Mouse (Mus musculus) midbrain, embryonic 10.5 days (tissue): ENCODE measurements at regions not wholly inside any gene's neighbourhood (a gene's known extent, or its start where the extent isn't known, plus 50 kb on each side); places are given as distances from the start of the nearest gene placed in this dataset.
"Not testable (repeated sequence)": the region's sequence is repeated elsewhere in the genome, so short reads cannot be mapped to it uniquely, and the experiment has no call there.

Experiments used
- DNase-seq: peaks from one replicate; pipeline ENCODE4 v3.0.0-alpha.2; 2017; ENCODE audit warnings: low spot score
- H3K27ac ChIP-seq: fragments of 300-500 bp; sonication (generic); replicated peaks from 2 replicates; pipeline ENCODE4 v1.5.1; 2016; ENCODE audit warnings: mild to moderate bottlenecking
- H3K27me3 ChIP-seq: fragments of 300-500 bp; sonication (generic); 2 replicates; pipeline ENCODE4 v1.6.1; 2016; ENCODE audit warnings: low read depth, mild to moderate bottlenecking; ENCODE audit not compliant: poor library complexity, severe bottlenecking
- H3K36me3 ChIP-seq: fragments of 300-500 bp; sonication (generic); 2 replicates; pipeline ENCODE4 v1.6.1; 2016; ENCODE audit warnings: mild to moderate bottlenecking, moderate library complexity
- H3K4me1 ChIP-seq: fragments of 300-500 bp; sonication (generic); 2 replicates; pipeline ENCODE4 v1.6.1; 2016
- H3K4me3 ChIP-seq: fragments of 300-500 bp; sonication (generic); 2 replicates; pipeline ENCODE4 v1.5.1; 2016; ENCODE audit warnings: mild to moderate bottlenecking, moderate library complexity
- H3K9me3 ChIP-seq: fragments of 300-500 bp; sonication (generic); replicated peaks from 2 replicates; pipeline ENCODE4 v1.6.1; 2016; ENCODE audit warnings: mild to moderate bottlenecking
- WGBS: fragments of 180-500 bp; shearing (Covaris S2); methylation state at CpG from one replicate; pipeline ENCODE4 v1.1.7; 2016; 5-methylcytosine and 5-hydroxymethylcytosine counted together

DNA sequence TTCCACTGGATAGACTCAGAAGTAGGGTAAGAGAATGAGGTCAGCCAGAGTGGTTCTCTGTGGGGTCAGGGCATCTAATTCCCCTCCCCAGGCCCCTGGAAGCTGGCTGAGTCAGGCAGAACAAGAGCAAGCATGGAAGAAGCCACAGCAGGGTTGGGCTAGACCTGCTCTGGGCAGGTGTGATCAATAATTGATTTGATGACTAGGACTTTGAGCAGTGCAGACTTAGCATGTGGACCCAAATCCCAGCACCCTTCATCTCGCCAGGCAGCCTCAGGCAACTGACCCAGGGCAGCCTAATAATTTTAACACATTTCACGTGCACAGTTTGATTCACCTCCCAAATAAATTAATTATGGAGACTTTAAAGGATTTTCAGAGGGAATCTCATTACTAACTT, 67.2 kb downstream of the Qdpr start:
- Histone ChIP-seq H3K36me3 (no peaks in the 10 kb centered on the region), H3K9me3 (no peaks in the 10 kb centered on the region), H3K4me1 (no peaks in the 10 kb centered on the region), H3K27me3 (no peaks in the 10 kb centered on the region), H3K27ac (no peak overlapping the region), H3K4me3 (no peak overlapping the region)
- 78% methylated on average over 2 of the region's 2 CpGs for WGBS
- DNase-seq = no peak

DNA sequence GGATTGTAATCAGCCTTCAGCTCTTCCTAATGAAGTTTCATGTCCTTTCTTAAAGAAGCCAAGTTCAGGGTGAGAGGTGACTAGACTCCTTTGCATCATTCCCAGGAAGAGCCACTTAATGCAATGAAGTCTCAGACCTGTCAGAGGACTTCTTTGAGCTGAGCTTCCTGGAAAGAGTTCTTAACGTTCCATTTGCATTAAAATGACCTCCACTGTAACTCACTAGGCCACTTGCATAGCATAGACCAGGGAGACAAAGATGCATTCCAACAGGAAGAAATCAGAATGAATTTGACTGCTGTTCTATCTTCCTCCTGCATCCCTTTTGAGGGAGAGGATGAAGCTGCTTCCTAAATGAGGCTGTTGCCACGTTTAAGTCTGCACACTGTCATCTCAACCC, 71.5 kb downstream of the Qdpr start:
- H3K4me3 ChIP-seq = no peak overlapping the region
- WGBS = 20% methylated on average over 2 of the region's 2 CpGs
- no peak overlapping the region for H3K27ac ChIP-seq
- H3K4me1 ChIP-seq = no peaks in the 10 kb centered on the region
- H3K27me3 ChIP-seq = no peaks in the 10 kb centered on the region
- no peaks in the 10 kb centered on the region for H3K9me3 ChIP-seq
- no peaks in the 10 kb centered on the region for H3K36me3 ChIP-seq
- no peak for DNase-seq

DNA sequence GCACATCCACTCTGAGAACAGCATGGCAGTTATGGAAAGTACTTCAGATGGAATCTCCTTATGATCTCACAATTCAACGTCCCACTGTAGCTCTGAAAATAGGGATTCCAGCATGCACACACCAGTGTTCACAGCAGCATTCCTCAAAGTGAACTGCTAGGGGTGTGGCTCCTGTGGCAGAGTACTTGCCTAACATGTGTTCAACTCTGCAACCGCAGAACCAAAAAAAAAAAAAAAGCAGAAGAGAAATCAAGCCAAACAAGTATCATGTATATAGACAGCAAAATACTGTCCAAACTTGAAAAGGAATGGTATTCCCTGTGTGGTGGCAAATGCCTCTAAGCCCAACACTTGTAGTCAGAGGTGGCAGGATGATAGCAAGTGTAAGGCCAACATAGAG, 77.0 kb downstream of the Qdpr start:
- Histone ChIP-seq H3K27ac (no peak overlapping the region), H3K9me3 (no peaks in the 10 kb centered on the region), H3K4me1 (no peaks in the 10 kb centered on the region), H3K36me3 (no peaks in the 10 kb centered on the region), H3K27me3 (no peaks in the 10 kb centered on the region), H3K4me3 (no peak overlapping the region)
- DNase-seq = no peak
- 86% methylated on average over 2 of the region's 2 CpGs for WGBS

DNA sequence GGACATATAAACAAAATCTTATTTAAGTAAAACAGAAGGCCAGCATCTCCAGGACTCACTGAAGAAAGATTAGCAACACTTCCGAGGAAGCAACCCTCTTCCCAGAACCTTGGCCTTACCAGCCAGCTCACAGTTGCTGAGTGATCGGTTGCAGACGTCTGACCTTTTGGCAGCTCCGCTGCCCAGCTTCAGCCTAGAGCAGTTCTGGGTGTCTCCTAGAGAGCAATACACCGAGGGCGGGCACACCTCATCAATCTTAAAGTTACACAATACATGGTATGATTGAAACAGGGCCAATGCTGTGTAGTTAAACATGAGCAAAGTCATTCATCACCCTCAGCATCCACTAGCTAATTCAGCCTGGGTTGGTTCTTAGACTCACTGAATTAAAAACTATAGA, 81.6 kb downstream of the Qdpr start:
- no peaks in the 10 kb centered on the region for H3K4me1 ChIP-seq
- 90% methylated on average over 6 of the region's 6 CpGs for WGBS

DNA sequence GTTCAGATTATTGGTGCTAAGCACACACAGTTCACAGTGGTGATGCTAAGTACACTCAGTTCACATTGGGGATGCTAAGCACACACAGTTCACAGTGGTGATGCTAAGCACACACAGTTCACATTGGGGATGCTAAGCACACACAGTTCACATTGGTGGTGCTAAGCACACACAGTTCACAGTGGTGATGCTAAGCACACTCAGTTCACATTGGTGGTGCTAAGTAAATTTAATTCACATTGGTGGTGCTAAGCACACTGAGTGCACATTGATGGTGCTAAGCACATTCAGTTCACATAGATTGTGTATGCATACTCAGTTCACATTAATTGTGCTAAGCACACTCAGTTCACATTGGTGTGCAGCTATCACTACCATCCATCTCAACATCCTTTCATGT, 89.8 kb downstream of the Qdpr start:
- Histone ChIP-seq H3K4me3 (no peak overlapping the region), H3K4me1 (no peaks in the 10 kb centered on the region), H3K27me3 (no peaks in the 10 kb centered on the region), H3K27ac (no peak overlapping the region), H3K36me3 (no peaks in the 10 kb centered on the region), H3K9me3 (0 out of 2 replicates have a peak, but pooled peaks cover 4% of the 10 kb centered on the region)
- DNase-seq = no peak

More for the DNA sequence above, 81.6 kb downstream of the Qdpr start:
- Histone ChIP-seq H3K9me3 (0 out of 2 replicates have a peak, but pooled peaks cover 4% of the 10 kb centered on the region), H3K27me3 (no peaks in the 10 kb centered on the region), H3K27ac (no peak overlapping the region), H3K36me3 (no peaks in the 10 kb centered on the region), H3K4me3 (no peak overlapping the region)
- DNase-seq = no peak

DNA sequence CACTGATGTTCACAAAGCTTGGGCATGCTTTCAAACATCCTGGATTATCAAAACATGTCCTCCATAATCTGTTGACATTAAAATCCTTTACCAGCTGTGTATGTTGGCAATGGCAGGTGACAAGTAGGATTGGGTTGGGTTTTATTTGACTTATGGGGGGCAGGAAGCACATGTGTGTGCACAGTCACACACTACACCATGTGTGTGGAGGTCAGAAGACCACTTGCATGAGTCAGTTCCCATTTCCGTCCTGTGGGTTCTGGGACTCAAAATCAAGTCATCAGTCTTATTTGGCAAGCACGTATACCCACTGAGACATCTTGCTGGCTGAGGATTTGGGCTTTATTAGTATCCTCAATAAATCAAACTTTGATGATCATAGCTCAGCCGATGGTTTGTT, 109.6 kb downstream of the Qdpr start:
- Histone ChIP-seq H3K4me3 (no peak overlapping the region), H3K27me3 (no peaks in the 10 kb centered on the region), H3K4me1 (no peaks in the 10 kb centered on the region), H3K27ac (no peak overlapping the region), H3K9me3 (no peaks in the 10 kb centered on the region), H3K36me3 (no peaks in the 10 kb centered on the region)
- DNase-seq = no peak
- 91% methylated on average over 3 of the region's 3 CpGs for WGBS

DNA sequence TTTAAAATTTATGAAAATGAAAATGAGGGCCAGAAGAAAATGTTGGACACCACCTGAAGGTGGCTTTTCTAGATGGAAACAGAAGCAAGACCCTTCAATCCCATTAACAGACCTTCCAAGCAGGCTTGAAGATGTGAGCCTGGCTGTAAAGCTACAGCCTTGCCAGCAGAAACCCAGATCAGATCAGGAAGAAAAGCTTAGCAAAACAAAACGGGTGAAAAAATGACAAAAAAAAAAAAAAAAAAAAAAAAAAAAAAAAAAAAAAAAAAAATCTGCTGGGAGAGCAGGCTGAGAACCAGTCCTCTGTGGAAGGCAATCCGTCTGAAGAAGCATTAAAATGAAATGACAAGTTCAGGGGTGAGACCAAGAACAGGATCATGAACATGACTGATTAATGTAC, 113.2 kb downstream of the Qdpr start:
- Histone ChIP-seq H3K36me3 (no peaks in the 10 kb centered on the region), H3K4me1 (no peaks in the 10 kb centered on the region), H3K4me3 (no peak overlapping the region), H3K27ac (no peak overlapping the region), H3K9me3 (no peaks in the 10 kb centered on the region), H3K27me3 (no peaks in the 10 kb centered on the region)
- DNase-seq = no peak
- WGBS = 77% methylated on average over 2 of the region's 2 CpGs

GRCm38 (mm10) chr5:45324468-45324867, 125.6 kb downstream of the Qdpr start:
- 62% methylated on average over 2 of the region's 2 CpGs for WGBS
- not testable (repeated sequence) for H3K4me3 ChIP-seq, H3K9me3 ChIP-seq, DNase-seq, H3K36me3 ChIP-seq, H3K27me3 ChIP-seq, H3K4me1 ChIP-seq, H3K27ac ChIP-seq

- Histone ChIP-seq H3K36me3 (no peaks in the 10 kb centered on the region), H3K9me3 (no peaks in the 10 kb centered on the region), H3K4me3 (no peak overlapping the region), H3K27me3 (no peaks in the 10 kb centered on the region), H3K4me1 (no peaks in the 10 kb centered on the region), H3K27ac (no peak overlapping the region)
- no peak for DNase-seq
- 92% methylated on average over 4 of the region's 4 CpGs for WGBS
Observed at GRCm38 (mm10) chr5:45323500-45323899, 126.5 kb downstream of the Qdpr start.

GRCm38 (mm10) chr5:45318026-45318425, 132.0 kb downstream of the Qdpr start:
- Histone ChIP-seq H3K27me3 (no peaks in the 10 kb centered on the region), H3K36me3 (no peaks in the 10 kb centered on the region), H3K4me1 (no peaks in the 10 kb centered on the region), H3K9me3 (no peaks in the 10 kb centered on the region), H3K27ac (no peak overlapping the region), H3K4me3 (no peak overlapping the region)
- WGBS = 77% methylated on average over 2 of the region's 2 CpGs
- no peak for DNase-seq

DNA sequence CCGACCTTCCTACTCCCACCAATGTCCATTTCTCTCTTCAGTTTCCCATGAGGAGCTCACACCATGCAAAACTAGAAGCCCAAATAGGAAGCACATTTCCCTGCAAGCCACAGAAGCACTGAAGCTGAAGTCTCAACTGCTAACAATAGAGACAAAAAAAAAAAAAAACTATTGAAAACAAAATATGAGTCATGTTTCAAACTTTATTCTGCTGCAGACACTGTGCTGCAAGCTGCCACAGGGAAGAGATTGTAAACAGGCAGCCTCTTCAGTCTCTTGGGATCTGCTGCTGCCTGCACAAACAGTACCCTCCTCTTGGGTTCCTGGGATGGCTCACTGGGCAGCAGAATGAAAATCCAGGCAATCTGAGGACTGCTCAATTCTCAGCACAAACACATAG, 148.9 kb downstream of the Qdpr start:
- Histone ChIP-seq H3K9me3 (no peaks in the 10 kb centered on the region), H3K27me3 (no peaks in the 10 kb centered on the region), H3K27ac (no peak overlapping the region), H3K4me1 (no peaks in the 10 kb centered on the region), H3K4me3 (no peak overlapping the region), H3K36me3 (no peaks in the 10 kb centered on the region)
- WGBS = 50% methylated on average over 1 of the region's 1 CpGs
- no peak for DNase-seq

DNA sequence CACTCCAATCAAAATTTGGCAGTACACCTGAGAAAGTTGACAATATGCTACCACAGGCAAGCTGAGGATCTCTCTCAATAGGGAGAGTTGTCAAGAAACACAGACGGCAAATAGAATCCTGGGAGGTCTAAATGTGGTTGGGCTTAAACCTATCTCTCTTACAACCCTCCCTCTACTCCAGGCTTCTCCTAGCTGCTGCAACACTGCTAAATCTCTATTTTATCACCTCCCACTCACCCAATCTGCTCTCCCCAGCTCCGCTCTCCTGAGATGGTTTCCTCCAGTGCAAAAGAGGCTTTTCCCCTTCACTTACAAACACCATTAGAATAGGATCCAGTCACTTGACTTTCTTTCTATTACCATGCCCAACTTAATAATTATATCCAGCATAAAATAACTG, 151.2 kb downstream of the Qdpr start:
- WGBS = 78% methylated on average over 2 of the region's 2 CpGs
- H3K4me3 ChIP-seq = no peak overlapping the region
- DNase-seq = no peak
- H3K27me3 ChIP-seq = no peaks in the 10 kb centered on the region
- H3K36me3 ChIP-seq = no peaks in the 10 kb centered on the region
- no peaks in the 10 kb centered on the region for H3K9me3 ChIP-seq
- no peaks in the 10 kb centered on the region for H3K4me1 ChIP-seq
- H3K27ac ChIP-seq = no peak overlapping the region

DNA sequence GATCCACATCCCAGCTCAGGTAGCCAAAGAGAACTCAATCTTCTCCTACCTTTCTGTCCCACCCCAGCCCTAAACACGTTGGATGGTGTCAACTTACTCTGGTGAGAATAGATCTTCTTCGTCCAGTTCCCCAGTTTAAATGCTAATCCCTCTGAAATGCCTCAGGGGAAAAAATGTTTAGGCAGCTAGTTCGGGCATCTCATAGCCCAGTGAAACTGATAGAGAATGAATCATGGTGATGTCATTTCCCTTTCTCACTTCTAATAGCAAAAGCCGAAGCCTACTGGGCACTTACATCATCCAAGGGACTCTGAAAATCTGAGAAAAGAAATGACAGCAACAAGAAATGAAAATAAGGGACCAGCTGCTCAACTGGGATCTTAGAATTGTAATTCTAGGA, 154.9 kb downstream of the Qdpr start:
- no peak for DNase-seq
- no peaks in the 10 kb centered on the region for H3K27me3 ChIP-seq
- no peaks in the 10 kb centered on the region for H3K36me3 ChIP-seq
- H3K4me1 ChIP-seq = no peaks in the 10 kb centered on the region
- H3K27ac ChIP-seq = no peak overlapping the region
- 69% methylated on average over 4 of the region's 4 CpGs for WGBS
- H3K4me3 ChIP-seq = no peak overlapping the region
- no peaks in the 10 kb centered on the region for H3K9me3 ChIP-seq

DNA sequence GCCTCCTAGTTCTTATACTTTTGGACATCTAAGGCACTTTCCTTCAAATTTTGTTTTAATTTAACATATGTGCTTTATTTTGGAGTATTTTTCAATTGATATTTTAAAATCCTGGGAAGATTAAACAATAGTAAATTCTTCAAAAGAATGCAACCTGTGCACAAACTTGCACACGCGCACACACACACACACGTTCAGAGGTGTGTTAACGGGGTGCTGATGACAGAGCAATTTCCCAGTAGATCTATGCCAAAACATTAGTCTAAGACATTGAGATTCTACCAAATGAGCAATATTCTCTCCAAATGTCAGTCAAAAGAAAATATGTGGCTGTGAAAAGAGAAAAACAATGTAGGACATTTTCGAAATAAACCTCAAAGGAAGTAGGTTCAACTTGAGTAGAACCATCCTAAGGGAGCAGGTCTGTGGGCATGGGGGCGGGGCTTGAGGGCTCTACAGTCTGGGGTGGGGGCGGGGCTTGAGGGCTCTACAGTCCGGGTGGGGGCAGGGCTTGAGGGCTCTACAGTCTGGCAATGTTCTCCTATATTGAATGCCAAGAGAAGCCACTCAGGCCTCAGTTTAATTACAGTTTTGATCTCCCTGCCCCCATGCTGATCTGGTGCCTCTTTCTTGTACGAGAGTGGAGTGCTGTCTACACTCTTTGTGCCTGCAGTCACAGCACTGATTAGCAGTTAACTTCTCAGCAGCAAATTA, 157.0 kb downstream of the Qdpr start:
- whole genome bisulfite sequencing = 70% methylated on average over 9 of the region's 9 CpGs
- no peak overlapping the region for H3K4me3 ChIP-seq

More for the DNA sequence above, 157.0 kb downstream of the Qdpr start:
- H3K36me3 ChIP-seq = no peaks in the 10 kb centered on the region
- no peak overlapping the region for H3K27ac ChIP-seq
- no peaks in the 10 kb centered on the region for H3K27me3 ChIP-seq
- H3K9me3 ChIP-seq = no peaks in the 10 kb centered on the region
- DNase-seq = no peak
- no peaks in the 10 kb centered on the region for H3K4me1 ChIP-seq
